Mouse (Mus musculus) limb, embryonic 11.5 days (tissue): ENCODE results near the gene AY358078. TPM values are rescaled to one million over a fixed set of nuclear protein-coding genes. Genes with fewer than 3 reads are reported as not detected.
A peak's percentile ranks its signal among the peaks of the same experiment; 100 is the strongest.
"Not testable (repeated sequence)": the region's sequence is repeated elsewhere in the genome, so short reads cannot be mapped to it uniquely, and the experiment has no call there.

Source experiments
- ATAC-seq: fragments of 200-750 bp; cut with Nextera tagmentation; 2 replicates; pipeline ENCODE4 v1.8.0; 2017; ENCODE audit warnings: low read depth; ENCODE audit not compliant: insufficient number of reproducible peaks, low FRiP score, low TSS enrichment
- DNase-seq: peaks from one replicate; pipeline ENCODE4 v3.0.0-alpha.2; 2015; ENCODE audit warnings: low spot score
- H3K27ac ChIP-seq: fragments of 300-500 bp; sonication (generic); replicated peaks from 2 replicates; pipeline ENCODE4 v1.5.1; 2014; ENCODE audit warnings: low read depth, mild to moderate bottlenecking, low read length
- H3K27me3 ChIP-seq: fragments of 300-500 bp; sonication (generic); 2 replicates; pipeline ENCODE4 v1.6.1; 2014; ENCODE audit warnings: mild to moderate bottlenecking, low read length, mixed read lengths; ENCODE audit not compliant: control insufficient read depth, insufficient read depth
- H3K36me3 ChIP-seq: fragments of 300-500 bp; sonication (generic); 2 replicates; pipeline ENCODE4 v1.6.1; 2014; ENCODE audit warnings: mild to moderate bottlenecking, low read length, moderate library complexity, mixed read lengths; ENCODE audit not compliant: control insufficient read depth, insufficient read depth
- H3K4me1 ChIP-seq: fragments of 300-500 bp; sonication (generic); 2 replicates; pipeline ENCODE4 v1.6.1; 2014; ENCODE audit warnings: low read length, mixed read lengths; ENCODE audit not compliant: control insufficient read depth, insufficient read depth
- H3K4me2 ChIP-seq: fragments of 300-500 bp; sonication (generic); 2 replicates; pipeline ENCODE4 v1.6.1; 2014; ENCODE audit warnings: low read depth, mild to moderate bottlenecking, moderate library complexity; ENCODE audit not compliant: severe bottlenecking
- H3K4me3 ChIP-seq: fragments of 300-500 bp; sonication (generic); 2 replicates; pipeline ENCODE4 v1.5.1; 2014; ENCODE audit warnings: low read depth, low read length
- H3K9ac ChIP-seq: fragments of 300-500 bp; sonication (generic); 2 replicates; pipeline ENCODE4 v1.6.1; 2014; ENCODE audit warnings: mild to moderate bottlenecking, low read length
- H3K9me3 ChIP-seq: fragments of 300-500 bp; sonication (generic); 2 replicates; pipeline ENCODE4 v1.6.1; 2016; ENCODE audit warnings: low read length; ENCODE audit not compliant: control insufficient read depth
- WGBS: fragments of 180-500 bp; shearing (Covaris S2); extraction: QIAGEN DNeasy Blood & Tissue Kit; methylation state at CpG from one replicate; pipeline ENCODE4 v1.1.7; 2014; 5-methylcytosine and 5-hydroxymethylcytosine counted together
- microRNA-seq: library from miRNA; unstranded; fragments of <30 nt; microRNA quantifications from one replicate; pipeline ENCODE4, GENCODE M21; 2016
- polyA plus RNA-seq: library from polyadenylated mRNA; unstranded; fragments of >200 nt; fragmentation: Nextera tagmentation; extraction: Ambion mirVana; gene quantifications from 2 replicates; pipeline ENCODE4 v1.2.1, GENCODE M21; 2014

AY358078 gene
- polyA plus RNA-seq, 1 experiment from 2014 or later: not detected

GRCm38 (mm10) chr14:51851006-51851405, 51.2 kb downstream of the AY358078 start:
- H3K27ac ChIP-seq, H3K27me3 ChIP-seq, H3K9me3 ChIP-seq, ATAC-seq, H3K4me3 ChIP-seq, H3K9ac ChIP-seq, H3K4me1 ChIP-seq, H3K4me2 ChIP-seq, H3K36me3 ChIP-seq: not testable (repeated sequence)
- WGBS: 48% methylated on average over 3 of the region's 3 CpGs
- peak; percentile 32 for DNase-seq

GRCm38 (mm10) chr14:51853399-51853798, 53.6 kb downstream of the AY358078 start, which contains the start of gene Ear6:
TSS of gene Ear6 (plus strand) at chr14:51853699.
- H3K27ac ChIP-seq: no peak within 1 kb of the TSS
- H3K4me2 ChIP-seq: no peak within 1 kb of the TSS
- H3K4me1 ChIP-seq: no peaks in the 10 kb centered on the region
- H3K27me3 ChIP-seq: no peaks in the 10 kb centered on the region
- ATAC-seq (no peak), DNase-seq (no peak)
- no peaks in the 10 kb centered on the region for H3K36me3 ChIP-seq
- H3K4me3 ChIP-seq: no peak within 1 kb of the TSS
- H3K9me3 ChIP-seq: no peaks in the 10 kb centered on the region
- no peak within 1 kb of the TSS for H3K9ac ChIP-seq

GRCm38 (mm10) chr14:51855280-51855679, 55.4 kb downstream of the AY358078 start:
- not testable (repeated sequence) for DNase-seq, H3K4me1 ChIP-seq, H3K9me3 ChIP-seq, H3K4me3 ChIP-seq, H3K9ac ChIP-seq, H3K36me3 ChIP-seq, H3K4me2 ChIP-seq, H3K27me3 ChIP-seq, ATAC-seq, H3K27ac ChIP-seq
- 88% methylated on average over 7 of the region's 7 CpGs for WGBS

GRCm38 (mm10) chr14:51863603-51864002, 63.8 kb downstream of the AY358078 start:
- 0% methylated on average over 1 of the region's 1 CpGs for WGBS

GRCm38 (mm10) chr14:51870756-51871155, 70.9 kb downstream of the AY358078 start:
- H3K4me1 ChIP-seq: no peaks in the 10 kb centered on the region
- ATAC-seq: no peak
- H3K36me3 ChIP-seq: no peaks in the 10 kb centered on the region
- H3K27ac ChIP-seq: no peak overlapping the region
- DNase-seq: no peak
- no peak overlapping the region for H3K9ac ChIP-seq
- no peaks in the 10 kb centered on the region for H3K9me3 ChIP-seq
- H3K27me3 ChIP-seq: no peaks in the 10 kb centered on the region
- H3K4me3 ChIP-seq: no peak overlapping the region
- 77% methylated on average over 2 of the region's 2 CpGs for WGBS
- H3K4me2 ChIP-seq: no peak overlapping the region

More at GRCm38 (mm10) chr14:51863603-51864002, 63.8 kb downstream of the AY358078 start:
- H3K9me3 ChIP-seq, ATAC-seq, H3K4me3 ChIP-seq, H3K36me3 ChIP-seq, H3K27me3 ChIP-seq, H3K4me1 ChIP-seq, H3K9ac ChIP-seq, H3K27ac ChIP-seq, H3K4me2 ChIP-seq: not testable (repeated sequence)
- DNase-seq: peak; percentile 41

GRCm38 (mm10) chr14:51871741-51872140, 71.9 kb downstream of the AY358078 start:
- WGBS: 83% methylated on average over 9 of the region's 9 CpGs

More at GRCm38 (mm10) chr14:51871741-51872140, 71.9 kb downstream of the AY358078 start:
- Histone ChIP-seq H3K4me2 (no peak overlapping the region), H3K4me3 (no peak overlapping the region), H3K36me3 (no peaks in the 10 kb centered on the region), H3K9me3 (no peaks in the 10 kb centered on the region), H3K4me1 (no peaks in the 10 kb centered on the region), H3K27me3 (no peaks in the 10 kb centered on the region), H3K27ac (no peak overlapping the region), H3K9ac (no peak overlapping the region)
- no peak for ATAC-seq
- DNase-seq: no peak

Small RNAs within 50 kb of the gene (microRNA-seq; reads per million reads assigned to microRNA genes)
- not detected for gene Gm27375

Other genes starting within 250 kb of the AY358078 start
- gene Gm5622, start 247.3 kb upstream of the AY358078 start, polyA plus RNA-seq: not detected in 2 replicates
- not detected in 2 replicates for gene Gm17175, start 226.0 kb upstream of the AY358078 start, polyA plus RNA-seq
- gene Gm17174, start 207.9 kb upstream of the AY358078 start, polyA plus RNA-seq: not detected in 2 replicates
- gene Gm17078, start 188.7 kb upstream of the AY358078 start, polyA plus RNA-seq: not detected in 2 replicates
- gene Gm4181, start 164.4 kb upstream of the AY358078 start, polyA plus RNA-seq: not detected in 2 replicates
- not detected in 2 replicates for gene Gm17079, start 104.6 kb upstream of the AY358078 start, polyA plus RNA-seq
- gene Gm5800, start 82.9 kb upstream of the AY358078 start, polyA plus RNA-seq: not detected in 2 replicates
- not detected in 2 replicates for gene Ang4, start 26.5 kb upstream of the AY358078 start, polyA plus RNA-seq
- not detected in 2 replicates for gene Ear6, start 53.7 kb downstream of the AY358078 start, polyA plus RNA-seq
- gene Mettl17, start 84.8 kb downstream of the AY358078 start, polyA plus RNA-seq: 41.9 and 46.2 TPM in 2 replicates
- gene Slc39a2, start 92.8 kb downstream of the AY358078 start, polyA plus RNA-seq: 0.13 and 0.15 TPM in 2 replicates
- gene Ndrg2, start 114.1 kb downstream of the AY358078 start, polyA plus RNA-seq: 11.9 and 12.9 TPM in 2 replicates
- gene Tppp2, start 118.4 kb downstream of the AY358078 start, polyA plus RNA-seq: not detected in 2 replicates
- gene Rnase13, start 122.7 kb downstream of the AY358078 start, polyA plus RNA-seq: not detected in 2 replicates
- 154 and 158 TPM in 2 replicates for gene Arhgef40, start 184.7 kb downstream of the AY358078 start, polyA plus RNA-seq
- 0.60 and 1.3 TPM in 2 replicates for gene Tmem253, start 215.6 kb downstream of the AY358078 start, polyA plus RNA-seq
- 51.6 and 52.0 TPM in 2 replicates for gene Zfp219, start 220.7 kb downstream of the AY358078 start, polyA plus RNA-seq
- not detected in 2 replicates for gene Olfr221, start 242.4 kb downstream of the AY358078 start, polyA plus RNA-seq